Mouse (Mus musculus) hindbrain, embryonic 16.5 days (tissue): ENCODE data around the gene Hoxa10. TPM values are rescaled to one million over a fixed set of nuclear protein-coding genes. Genes with fewer than 3 reads are reported as not detected.

ENCODE experiments used
- ATAC-seq: fragments of 200-750 bp; cut with Nextera tagmentation; 2 replicates; pipeline ENCODE4 v1.8.0; 2017; ENCODE audit warnings: moderate TSS enrichment, moderate library complexity
- H3K27ac ChIP-seq: fragments of 300-500 bp; sonication (generic); 2 replicates; pipeline ENCODE4 v1.5.1; 2014; ENCODE audit warnings: low read depth, mild to moderate bottlenecking, control low read depth, low read length, moderate library complexity
- H3K27me3 ChIP-seq: fragments of 300-500 bp; sonication (generic); replicated peaks from 2 replicates; pipeline ENCODE4 v1.6.1; 2014; ENCODE audit warnings: low read length; ENCODE audit not compliant: control insufficient read depth, insufficient read depth
- H3K36me3 ChIP-seq: fragments of 300-500 bp; sonication (generic); 2 replicates; pipeline ENCODE4 v1.6.1; 2014; ENCODE audit warnings: mild to moderate bottlenecking, low read length, moderate library complexity, mixed read lengths; ENCODE audit not compliant: control insufficient read depth, insufficient read depth
- H3K4me1 ChIP-seq: fragments of 300-500 bp; sonication (generic); 2 replicates; pipeline ENCODE4 v1.6.1; 2014; ENCODE audit warnings: low read depth, low read length; ENCODE audit not compliant: control insufficient read depth, insufficient read depth
- H3K4me2 ChIP-seq: fragments of 300-500 bp; sonication (generic); 2 replicates; pipeline ENCODE4 v1.6.1; 2014; ENCODE audit warnings: mild to moderate bottlenecking, low read length, control low read depth, moderate library complexity
- H3K4me3 ChIP-seq: fragments of 300-500 bp; sonication (generic); 2 replicates; pipeline ENCODE4 v1.5.1; 2014; ENCODE audit warnings: mild to moderate bottlenecking, low read length, control low read depth, moderate library complexity
- H3K9ac ChIP-seq: fragments of 300-500 bp; sonication (generic); 2 replicates; pipeline ENCODE4 v1.6.1; 2014; ENCODE audit warnings: low read depth, mild to moderate bottlenecking, control low read depth, low read length, moderate library complexity
- H3K9me3 ChIP-seq: fragments of 300-500 bp; sonication (generic); 2 replicates; pipeline ENCODE4 v1.6.1; 2014; ENCODE audit warnings: mild to moderate bottlenecking, low read length, moderate library complexity; ENCODE audit not compliant: control insufficient read depth
- WGBS: fragments of 180-500 bp; shearing (Covaris S2); extraction: QIAGEN DNeasy Blood & Tissue Kit; methylation state at CpG from one replicate; pipeline ENCODE4 v1.1.7; 2014; 5-methylcytosine and 5-hydroxymethylcytosine counted together
- polyA plus RNA-seq: library from polyadenylated mRNA; unstranded; fragments of >200 nt; fragmentation: Nextera tagmentation; extraction: Ambion mirVana; gene quantifications from 2 replicates; pipeline ENCODE4 v1.2.1, GENCODE M21; 2015

The Hoxa10 gene
- polyA plus RNA-seq, 1 experiment from 2014 or later = not detected

DNA sequence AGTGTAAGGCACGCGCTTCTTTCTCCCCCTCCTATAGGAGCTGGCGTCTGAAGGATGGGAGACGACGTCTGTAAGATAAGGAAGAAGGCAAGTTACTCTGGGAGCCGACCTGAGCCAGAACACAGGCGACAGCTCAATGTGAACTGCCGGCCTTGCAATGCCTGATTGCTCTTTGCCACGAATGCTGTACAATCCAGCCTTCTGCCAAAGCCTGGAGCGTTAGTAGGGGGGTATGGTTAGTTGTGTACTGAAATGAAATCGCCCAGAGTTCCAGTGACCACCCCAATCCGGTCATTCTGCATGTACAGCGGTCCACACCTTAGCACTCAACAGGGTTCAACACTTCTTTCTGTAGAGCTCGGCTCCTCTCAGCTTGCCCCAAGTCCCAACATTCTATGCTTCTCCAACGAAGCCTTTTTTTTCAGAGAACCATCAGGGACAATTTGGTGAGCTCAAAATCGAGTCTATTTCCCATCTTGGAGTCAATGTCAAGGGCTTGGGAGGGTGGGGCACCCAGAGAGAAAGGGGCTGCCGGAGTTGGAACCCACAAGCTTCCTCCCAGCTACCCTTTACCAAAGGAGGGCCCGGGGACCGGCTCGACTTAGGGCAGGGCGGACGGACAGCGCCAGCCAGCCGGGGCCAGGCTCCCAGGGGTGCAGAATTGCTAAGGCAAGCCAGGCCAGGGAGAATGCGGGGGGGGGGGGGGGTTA lies 18.6 kb upstream of the Hoxa10 start:
- WGBS = 2% methylated on average over 24 of the region's 25 CpGs
- Histone ChIP-seq H3K27ac (no peak overlapping the region), H3K4me1 (peaks cover 7% of the 10 kb centered on the region; the same call in 1 of the 2 replicates), H3K9me3 (no peaks in the 10 kb centered on the region), H3K4me2 (no peak overlapping the region), H3K27me3 (peaks cover 68% of the 10 kb centered on the region), H3K4me3 (no peak overlapping the region), H3K36me3 (no peaks in the 10 kb centered on the region), H3K9ac (no peak overlapping the region)
- ATAC-seq = no peak

- under 1% methylated on average over 6 of the region's 6 CpGs for WGBS
- Histone ChIP-seq H3K27ac (no peak overlapping the region), H3K9ac (no peak overlapping the region), H3K4me3 (no peak overlapping the region), H3K36me3 (no peaks in the 10 kb centered on the region), H3K4me1 (peaks cover 7% of the 10 kb centered on the region; the same call in 1 of the 2 replicates), H3K27me3 (peaks cover 61% of the 10 kb centered on the region), H3K9me3 (no peaks in the 10 kb centered on the region), H3K4me2 (no peak overlapping the region)
- no peak for ATAC-seq
These were observed 16.3 kb upstream of the Hoxa10 start for GRCm38 (mm10) chr6:52256956-52257355.

DNA sequence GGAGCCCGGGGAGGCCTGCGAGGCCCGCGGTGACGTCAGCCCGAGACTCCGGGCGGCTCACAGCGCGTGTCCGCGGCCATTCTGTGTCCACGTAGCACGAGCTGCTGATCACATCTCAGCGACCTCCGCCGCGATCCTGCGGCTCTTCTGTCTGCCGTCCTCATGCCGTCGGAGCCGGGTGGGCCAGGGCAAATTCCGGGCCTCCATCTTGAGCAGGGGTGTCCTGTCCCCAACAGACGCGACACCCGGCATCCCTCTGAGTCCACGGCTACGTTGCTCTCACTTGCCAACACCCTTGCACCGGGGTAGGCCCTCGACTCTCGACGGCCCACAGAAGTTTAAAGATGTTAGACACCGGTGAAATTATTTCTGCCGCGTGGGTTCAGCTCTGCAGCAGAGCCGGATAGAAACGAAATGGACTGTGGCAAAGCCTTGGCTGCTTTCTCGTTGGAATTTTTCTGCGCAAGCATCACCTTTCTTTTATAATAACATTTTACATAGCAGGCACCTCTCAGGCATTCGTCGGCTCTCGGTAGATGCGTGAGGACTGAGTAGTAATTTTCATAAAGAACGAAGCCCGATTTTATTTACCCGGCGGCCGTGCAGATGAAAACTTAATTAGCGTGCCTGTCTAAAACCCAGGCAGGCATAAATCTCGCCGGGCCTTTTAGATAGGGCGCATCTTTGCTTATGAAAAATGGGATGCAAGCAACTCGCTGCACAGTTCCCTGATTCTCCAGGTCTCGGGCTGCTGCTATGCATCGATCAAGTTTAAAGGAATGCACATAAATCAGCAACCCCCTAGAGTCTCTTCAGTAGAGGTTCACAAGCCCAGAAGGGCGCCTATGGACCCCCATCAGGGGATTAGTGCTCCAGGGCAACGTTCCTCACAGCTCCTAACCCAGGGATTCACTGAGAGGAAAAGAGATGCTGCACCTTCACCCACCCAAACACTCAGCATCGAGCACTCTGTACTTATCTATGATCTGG lies 13.2 kb upstream of the Hoxa10 start:
- Histone ChIP-seq H3K27me3 (peaks cover 65% of the 10 kb centered on the region), H3K36me3 (no peaks in the 10 kb centered on the region), H3K27ac (no peak overlapping the region), H3K9me3 (no peaks in the 10 kb centered on the region), H3K4me2 (no peak overlapping the region), H3K4me3 (no peak overlapping the region), H3K9ac (no peak overlapping the region), H3K4me1 (no peaks in the 10 kb centered on the region)
- WGBS = 1% methylated on average over 59 of the region's 59 CpGs
- no peak for ATAC-seq

- peaks cover 67% of the 10 kb centered on the region for H3K27me3 ChIP-seq
- no peak overlapping the region for H3K4me3 ChIP-seq
- under 1% methylated on average over 35 of the region's 35 CpGs for WGBS
These were observed 12.2 kb upstream of the Hoxa10 start for GRCm38 (mm10) chr6:52252775-52253376.

GRCm38 (mm10) chr6:52252016-52252774 lies 11.5 kb upstream of the Hoxa10 start:
- H3K4me3 ChIP-seq = no peak overlapping the region
- ATAC-seq = no peak
- peaks cover 69% of the 10 kb centered on the region for H3K27me3 ChIP-seq
- no peak overlapping the region for H3K27ac ChIP-seq
- no peak overlapping the region for H3K4me2 ChIP-seq
- H3K9ac ChIP-seq = no peak overlapping the region
- H3K9me3 ChIP-seq = no peaks in the 10 kb centered on the region
- WGBS = 3% methylated on average over 24 of the region's 24 CpGs
- H3K4me1 ChIP-seq = no peaks in the 10 kb centered on the region
- no peaks in the 10 kb centered on the region for H3K36me3 ChIP-seq

More at GRCm38 (mm10) chr6:52252775-52253376, 12.2 kb upstream of the Hoxa10 start:
- no peak overlapping the region for H3K27ac ChIP-seq
- no peaks in the 10 kb centered on the region for H3K4me1 ChIP-seq
- no peaks in the 10 kb centered on the region for H3K36me3 ChIP-seq
- no peak overlapping the region for H3K9ac ChIP-seq
- no peak overlapping the region for H3K4me2 ChIP-seq
- no peak for ATAC-seq
- no peaks in the 10 kb centered on the region for H3K9me3 ChIP-seq

DNA sequence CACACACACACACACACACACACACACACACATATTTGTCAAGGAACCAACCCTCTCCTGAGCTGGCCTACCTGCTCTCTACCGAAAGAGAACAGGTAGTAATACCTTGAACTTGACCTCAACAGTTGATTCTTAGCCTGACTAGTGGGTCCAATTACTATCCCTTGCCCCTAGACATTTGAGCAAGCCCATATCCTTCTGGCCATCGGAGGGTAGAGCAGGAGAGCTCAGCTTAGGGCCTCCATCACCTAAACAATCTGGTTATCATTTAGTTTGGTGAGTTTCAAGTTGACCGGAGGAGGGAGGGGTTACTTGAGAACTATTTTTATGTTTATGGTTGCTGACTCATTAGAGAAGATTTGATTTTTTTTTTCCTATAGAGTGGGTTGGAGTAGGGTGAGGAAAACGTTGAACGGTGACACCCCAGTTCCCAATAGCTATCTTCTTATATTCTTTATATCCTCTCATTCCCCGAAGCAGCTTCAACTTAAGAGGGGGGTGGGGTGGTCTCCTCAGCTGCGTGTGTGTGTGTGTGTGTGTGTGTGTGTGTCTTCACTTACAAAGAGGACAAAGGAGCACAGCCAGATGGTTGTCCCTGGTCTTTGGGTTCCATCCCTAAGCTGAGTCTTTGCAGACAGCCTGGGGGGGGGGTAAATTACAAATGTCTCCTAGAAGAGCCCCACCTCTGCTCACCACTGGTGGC lies 10.7 kb upstream of the Hoxa10 start:
- 12% methylated on average over 7 of the region's 7 CpGs for WGBS
- H3K27ac ChIP-seq = no peak overlapping the region
- H3K9me3 ChIP-seq = no peaks in the 10 kb centered on the region
- H3K4me3 ChIP-seq = no peak overlapping the region
- H3K4me1 ChIP-seq = no peaks in the 10 kb centered on the region
- H3K36me3 ChIP-seq = no peaks in the 10 kb centered on the region
- no peak for ATAC-seq
- H3K9ac ChIP-seq = no peak overlapping the region
- H3K27me3 ChIP-seq = peaks cover 70% of the 10 kb centered on the region
- H3K4me2 ChIP-seq = no peak overlapping the region

DNA sequence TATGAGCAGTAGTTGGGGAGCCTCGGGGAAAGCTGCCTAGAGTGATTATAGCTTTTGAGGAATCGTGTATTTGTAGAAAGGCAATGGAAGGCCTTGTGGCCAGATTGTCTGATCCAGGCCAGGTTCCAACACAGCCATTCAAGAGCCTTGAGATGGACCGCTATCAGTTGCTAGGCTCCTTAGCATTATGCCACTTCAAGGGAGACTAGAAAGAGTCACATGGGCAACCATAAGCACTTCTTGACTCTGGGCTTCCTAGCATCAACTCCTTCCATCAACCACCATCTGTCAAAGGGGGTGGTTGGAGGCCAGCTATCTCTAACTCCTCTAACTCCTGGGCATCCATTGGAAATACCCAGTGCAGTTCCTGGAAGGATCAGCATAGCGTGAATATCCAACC lies 9.2 kb upstream of the Hoxa10 start:
- ATAC-seq = no peak
- Histone ChIP-seq H3K36me3 (no peaks in the 10 kb centered on the region), H3K27me3 (peaks cover 74% of the 10 kb centered on the region), H3K4me3 (no peak overlapping the region), H3K4me2 (no peak overlapping the region), H3K9me3 (peaks cover 4% of the 10 kb centered on the region; the same call in 1 of the 2 replicates), H3K9ac (no peak overlapping the region), H3K4me1 (no peaks in the 10 kb centered on the region), H3K27ac (no peak overlapping the region)
- WGBS = 3% methylated on average over 4 of the region's 4 CpGs

GRCm38 (mm10) chr6:52249415-52249738 lies 8.7 kb upstream of the Hoxa10 start:
- H3K4me3 ChIP-seq = no peak overlapping the region
- H3K9me3 ChIP-seq = peaks cover 4% of the 10 kb centered on the region; the same call in 1 of the 2 replicates
- H3K27ac ChIP-seq = no peak overlapping the region
- ATAC-seq = no peak
- under 1% methylated on average over 16 of the region's 16 CpGs for WGBS
- no peak overlapping the region for H3K4me2 ChIP-seq
- H3K9ac ChIP-seq = no peak overlapping the region
- H3K36me3 ChIP-seq = no peaks in the 10 kb centered on the region
- peaks cover 74% of the 10 kb centered on the region for H3K27me3 ChIP-seq
- H3K4me1 ChIP-seq = no peaks in the 10 kb centered on the region
